ENCODE assay signal across 8 mouse cellular contexts in the genomic region with DNA sequence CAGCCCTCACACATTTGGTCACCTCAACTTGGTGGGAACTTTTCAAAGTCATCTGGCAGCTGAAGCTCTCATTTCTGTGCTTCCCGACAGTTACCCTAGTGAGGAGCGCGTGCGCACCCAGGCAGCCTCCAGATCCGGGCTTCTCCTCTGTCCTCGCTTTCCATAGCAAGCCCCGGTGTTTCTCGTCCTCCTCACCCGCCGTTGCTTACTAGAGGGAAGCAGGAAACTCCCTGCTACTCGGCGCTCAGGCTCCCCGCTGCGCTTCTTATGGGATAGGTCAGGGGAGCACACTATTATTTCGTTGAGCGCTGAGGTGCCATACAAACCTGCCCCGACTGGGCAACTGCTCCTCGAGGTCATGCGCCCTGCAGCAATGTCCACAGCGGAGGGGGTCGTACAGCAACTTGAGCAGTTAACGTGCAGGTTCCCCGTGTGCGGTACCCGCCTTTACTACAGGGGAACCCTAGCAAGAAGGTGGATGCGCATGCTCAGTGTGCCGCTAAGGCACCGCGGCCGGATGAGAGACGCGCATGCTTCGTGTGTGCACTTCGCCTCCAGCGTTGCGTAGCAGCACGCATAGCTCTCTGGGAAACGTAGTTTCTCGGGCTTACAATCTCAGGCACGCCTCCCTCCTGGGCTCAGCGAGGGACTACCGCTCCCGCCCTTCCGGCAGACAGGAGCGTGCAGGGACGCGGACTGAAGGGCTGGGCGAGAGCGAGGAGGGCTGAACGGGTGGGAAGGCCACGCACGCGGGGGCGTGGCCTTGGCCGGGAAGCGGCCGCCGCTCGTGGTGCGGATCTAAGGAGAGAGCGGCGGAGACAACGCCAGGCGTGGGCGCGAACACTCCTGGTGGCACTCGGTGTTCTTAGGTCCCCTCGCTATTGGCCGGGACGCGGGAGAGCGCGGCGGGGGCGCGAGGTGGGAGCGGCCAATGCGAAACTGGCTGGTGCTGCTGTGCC. TPM values are rescaled to one million over a fixed set of nuclear protein-coding genes. Genes with fewer than 3 reads are reported as not detected.
A peak's percentile ranks its signal among the peaks of the same experiment; 100 is the strongest.
DNase-seq lines count a peak whose midpoint lies in the region; ATAC-seq and TF ChIP-seq lines count a peak whose summit lies in the region.

A gene (plus strand): TSS at position 596 of the 959 bp plus-strand sequence.

- WGBS in heart, embryonic 12.5 days: under 1% methylated on average over 76 of the region's 78 CpGs
- WGBS in kidney, postnatal 0 days: under 1% methylated on average over 70 of the region's 78 CpGs
- under 1% methylated on average over 78 of the region's 78 CpGs for WGBS in liver, embryonic 11.5 days
- under 1% methylated on average over 73 of the region's 78 CpGs for WGBS in stomach, embryonic 14.5 days

- no peaks in the 10 kb centered on the region for H3K27me3 ChIP-seq in heart, embryonic 12.5 days (replicated peaks)
- H3K27me3 ChIP-seq in kidney, postnatal 0 days (ENCODE audit: insufficient read depth, low read length): no peaks in the 10 kb centered on the region
- H3K27me3 ChIP-seq in liver, embryonic 11.5 days (replicated peaks; ENCODE audit: control insufficient read depth, insufficient read depth, low read length): no peaks in the 10 kb centered on the region
- H3K27me3 ChIP-seq in stomach, embryonic 14.5 days (ENCODE audit: control insufficient read depth, insufficient read depth, low read length): no peaks in the 10 kb centered on the region

- H3K27ac ChIP-seq in heart, embryonic 12.5 days (ENCODE audit: poor library complexity, severe bottlenecking): peak within 1 kb of the TSS; percentile 87
- peak within 1 kb of the TSS; percentile 75 for H3K27ac ChIP-seq in kidney, postnatal 0 days
- H3K27ac ChIP-seq in liver, embryonic 11.5 days (ENCODE audit: low read depth, low read length): peak within 1 kb of the TSS; percentile 90
- H3K27ac ChIP-seq in stomach, embryonic 14.5 days (ENCODE audit: low read length): peak within 1 kb of the TSS; percentile 86

- peak; percentile 95 for ATAC-seq in erythroid progenitor cell, adult 5-6 weeks (replicated peaks; ENCODE audit: low FRiP score, poor library complexity, severe bottlenecking)
- peak; percentile 99 for ATAC-seq in heart, embryonic 12.5 days (ENCODE audit: insufficient number of reproducible peaks, low FRiP score)
- peak; percentile 99 for ATAC-seq in kidney, postnatal 0 days (replicated peaks; ENCODE audit: low FRiP score, low read depth)
- ATAC-seq in liver, embryonic 11.5 days (replicated peaks; ENCODE audit: low FRiP score): peak; percentile 98
- ATAC-seq in stomach, embryonic 14.5 days (ENCODE audit: insufficient number of reproducible peaks, insufficient read depth, low FRiP score, low read depth): peak; percentile 99

- H3K4me2 ChIP-seq in heart, embryonic 12.5 days: peak within 1 kb of the TSS; percentile 78
- peak within 1 kb of the TSS; percentile 90 for H3K4me2 ChIP-seq in kidney, postnatal 0 days (ENCODE audit: low read length)
- peak within 1 kb of the TSS; percentile 87 for H3K4me2 ChIP-seq in liver, embryonic 11.5 days
- peak within 1 kb of the TSS; percentile 76 for H3K4me2 ChIP-seq in stomach, embryonic 14.5 days (replicated peaks; ENCODE audit: low read depth, low read length)

- DNase-seq in CD4-positive helper T cell, adult 2 months (ENCODE audit: low read depth, low spot score): peak; percentile 100
- DNase-seq in brain, embryonic 18.5 days (ENCODE audit: low read depth, low spot score): peak; percentile 98
- DNase-seq in kidney, postnatal 0 days (ENCODE audit: low spot score): peak; percentile 99
- peak; percentile 90 for DNase-seq in liver, embryonic 11.5 days (ENCODE audit: low spot score)
- DNase-seq in naive thymus-derived CD4-positive, alpha-beta T cell, adult 2 months (ENCODE audit: low read depth): peak; percentile 99

- TF ChIP-seq CTCF in kidney, postnatal 0 days (IDR thresholded peaks at IDR 0.05; ENCODE audit: low read depth): no peak

- H3K9me3 ChIP-seq in heart, embryonic 12.5 days (replicated peaks): no peaks in the 10 kb centered on the region
- H3K9me3 ChIP-seq in kidney, postnatal 0 days (replicated peaks; ENCODE audit: low read length): no peaks in the 10 kb centered on the region
- H3K9me3 ChIP-seq in liver, embryonic 11.5 days (ENCODE audit: control insufficient read depth, low read length): no peaks in the 10 kb centered on the region
- no peaks in the 10 kb centered on the region for H3K9me3 ChIP-seq in stomach, embryonic 14.5 days (ENCODE audit: control insufficient read depth, low read depth, low read length)

- peak within 1 kb of the TSS; percentile 80 for H3K9ac ChIP-seq in heart, embryonic 12.5 days
- peak within 1 kb of the TSS; percentile 80 for H3K9ac ChIP-seq in kidney, postnatal 0 days (ENCODE audit: low read depth, low read length)
- peak within 1 kb of the TSS; percentile 87 for H3K9ac ChIP-seq in liver, embryonic 11.5 days (ENCODE audit: low read depth, low read length)
- peak within 1 kb of the TSS; percentile 67 for H3K9ac ChIP-seq in stomach, embryonic 14.5 days (replicated peaks; ENCODE audit: low read depth, low read length)

- peaks cover 4% of the 10 kb centered on the region for H3K36me3 ChIP-seq in heart, embryonic 12.5 days
- no peaks in the 10 kb centered on the region for H3K36me3 ChIP-seq in kidney, postnatal 0 days (ENCODE audit: insufficient read depth, low read length)
- no peaks in the 10 kb centered on the region for H3K36me3 ChIP-seq in liver, embryonic 11.5 days (ENCODE audit: control insufficient read depth, insufficient read depth, low read length)
- H3K36me3 ChIP-seq in stomach, embryonic 14.5 days (ENCODE audit: control insufficient read depth, insufficient read depth, low read length): no peaks in the 10 kb centered on the region

- H3K4me1 ChIP-seq in heart, embryonic 12.5 days (replicated peaks): 0 out of 2 replicates have a peak, but pooled peaks cover 4% of the 10 kb centered on the region
- 0 out of 2 replicates have a peak, but pooled peaks cover 7% of the 10 kb centered on the region for H3K4me1 ChIP-seq in kidney, postnatal 0 days (replicated peaks; ENCODE audit: insufficient read depth, low read length)
- H3K4me1 ChIP-seq in liver, embryonic 11.5 days (replicated peaks; ENCODE audit: control insufficient read depth, insufficient read depth, low read length): peaks cover 12% of the 10 kb centered on the region
- H3K4me1 ChIP-seq in stomach, embryonic 14.5 days (ENCODE audit: control insufficient read depth, insufficient read depth, low read length): peaks cover 4% of the 10 kb centered on the region; the same call in 1 of the 2 replicates

- peak within 1 kb of the TSS; percentile 77 for H3K4me3 ChIP-seq in heart, embryonic 12.5 days
- peak within 1 kb of the TSS; percentile 95 for H3K4me3 ChIP-seq in kidney, postnatal 0 days (replicated peaks; ENCODE audit: low read depth, low read length)
- peak within 1 kb of the TSS; percentile 71 for H3K4me3 ChIP-seq in liver, embryonic 11.5 days (ENCODE audit: low read depth, low read length)
- peak within 1 kb of the TSS; percentile 90 for H3K4me3 ChIP-seq in stomach, embryonic 14.5 days (ENCODE audit: low read depth, low read length)

RNA-seq across cellular contexts. Expression of the gene that starts here (rescaled TPM):
- total RNA-seq in erythroid progenitor cell, adult 5-6 weeks (2015; ENCODE audit: low replicate concordance): 26.7 and 33.5 TPM in 2 replicates
- total RNA-seq in erythroid progenitor cell, adult 5-6 weeks (2017; ENCODE audit: low replicate concordance): 20.5 and 31.7 TPM in 2 replicates
- 22.8 and 24.8 TPM in 2 replicates for polyA plus RNA-seq in heart, embryonic 12.5 days (2016; fragmentation: Nextera tagmentation; extraction: Ambion mirVana)
- 22.5 and 24.8 TPM in 2 replicates for polyA plus RNA-seq in kidney, postnatal 0 days (2015; fragmentation: Nextera tagmentation; extraction: Ambion mirVana)
- 62.7 and 66.8 TPM in 2 replicates for polyA plus RNA-seq in liver, embryonic 11.5 days (2014; fragmentation: Nextera tagmentation; extraction: Ambion mirVana)
- polyA plus RNA-seq in stomach, embryonic 14.5 days (2014; fragmentation: Nextera tagmentation; extraction: Ambion mirVana): 45.6 and 50.4 TPM in 2 replicates

Comparison
In these comparisons a context has a peak if more than half of its experiments do, and no peak if none do; other contexts are left out.
1. Peak in every context shown above with its lines: DNase-seq, ATAC-seq, H3K4me3 ChIP-seq and H3K27ac ChIP-seq.